Mouse (Mus musculus): ENCODE data around the gene Eftud2.

GRCm38 (mm10) chr11:102810721-102811485 is 69.9 kb downstream of the Eftud2 start:
- no peak for TF ChIP-seq POLR2A (IDR thresholded peaks at IDR 0.05; ENCODE audit: control insufficient read depth, low read depth, low read length)
- TF ChIP-seq CTCF (IDR thresholded peaks at IDR 0.05; ENCODE audit: control insufficient read depth, insufficient read depth, insufficient replicate concordance, low read depth, low read length): no peak
